Mouse (Mus musculus) frontal cortex, postnatal 25 days (tissue): ENCODE results near the gene Gm6377.

Experiments used
- DNase-seq, 2 experiments: peaks; one replicate each; pipeline ENCODE4 v3.0.0; 2022; ENCODE audit warnings: low spot score in 2 of 2

The Gm6377 gene

GRCm38 (mm10) chrX:109196468-109196867 lies at the start of gene Gm6377:
Gene Gm6377 (plus strand): TSS chrX:109196756.
- no peak for DNase-seq

GRCm38 (mm10) chrX:109147108-109147507 lies 49.4 kb upstream of the Gm6377 start:
- no peak for DNase-seq

- DNase-seq: no peak
Observed at GRCm38 (mm10) chrX:109151228-109151627, 45.3 kb upstream of the Gm6377 start.

- no peak for DNase-seq
Observed at GRCm38 (mm10) chrX:109160326-109160725, 36.2 kb upstream of the Gm6377 start.

DNA sequence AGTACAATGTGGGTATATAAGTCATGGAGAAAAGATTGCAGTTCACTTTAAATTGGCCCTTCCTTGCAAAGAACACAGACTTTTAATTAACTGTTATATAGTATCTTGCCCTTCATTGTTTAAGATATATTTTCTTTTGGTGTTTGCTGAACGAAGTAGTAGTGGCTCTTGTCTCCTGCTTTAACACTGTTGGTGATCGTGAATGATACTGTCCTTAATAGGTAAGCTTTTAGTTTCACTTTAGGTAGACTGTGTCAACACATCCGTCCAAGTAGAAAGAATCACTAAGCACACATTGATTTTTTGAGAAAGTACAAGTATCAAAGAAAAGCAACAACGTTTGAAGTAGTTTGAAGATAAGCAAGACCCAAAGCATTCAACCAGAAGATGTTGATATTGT lies 35.7 kb upstream of the Gm6377 start:
- no peak for DNase-seq

DNA sequence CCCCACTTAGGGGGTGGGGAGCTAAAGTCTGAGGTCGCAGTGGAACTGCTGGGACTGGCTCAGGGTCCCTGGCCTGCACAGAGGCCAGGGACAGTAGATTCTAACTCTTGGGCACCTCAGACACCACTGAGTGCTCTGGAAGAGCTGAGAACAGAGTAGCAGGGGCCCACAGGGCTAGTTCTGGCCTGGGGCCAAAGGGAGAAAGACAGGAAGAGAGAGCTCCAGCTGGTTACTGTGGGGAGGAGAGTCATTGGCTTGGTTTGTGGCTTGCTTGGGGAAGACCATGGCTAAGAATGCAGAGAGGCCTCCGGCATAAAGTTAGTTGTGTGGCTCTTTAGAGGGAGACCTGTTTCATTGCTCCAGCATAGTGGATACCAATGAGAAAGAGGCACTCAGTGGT lies 21.5 kb upstream of the Gm6377 start:
- no peak for DNase-seq

GRCm38 (mm10) chrX:109175470-109175869 lies 21.1 kb upstream of the Gm6377 start:
- no peak for DNase-seq

- no peak for DNase-seq
Observed at GRCm38 (mm10) chrX:109184706-109185478, 11.7 kb upstream of the Gm6377 start.

DNA sequence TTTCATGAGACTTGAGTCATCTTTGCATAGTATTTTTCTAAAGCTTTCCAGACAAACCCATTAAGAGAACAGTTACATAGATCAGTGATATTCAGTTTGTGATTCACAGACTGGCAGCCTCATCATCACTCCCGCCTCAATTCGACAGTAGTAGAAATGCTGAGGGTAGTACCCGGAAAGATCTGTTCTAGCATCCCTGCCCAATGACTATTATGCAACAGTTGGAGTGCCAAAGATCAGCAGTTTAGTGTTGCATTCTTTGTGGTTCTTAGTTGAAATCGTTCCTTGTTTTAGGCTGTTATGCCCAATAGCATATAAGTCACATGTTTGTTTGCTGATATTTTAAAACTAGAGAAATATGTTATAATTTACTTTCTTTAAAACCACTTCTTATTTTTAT lies 6.9 kb upstream of the Gm6377 start:
- no peak for DNase-seq

GRCm38 (mm10) chrX:109190969-109191368 lies 5.6 kb upstream of the Gm6377 start:
- DNase-seq: no peak

GRCm38 (mm10) chrX:109191436-109191835 lies 5.1 kb upstream of the Gm6377 start:
- no peak for DNase-seq

- DNase-seq: no peak
Observed at GRCm38 (mm10) chrX:109207843-109208242, 11.3 kb downstream of the Gm6377 start.

GRCm38 (mm10) chrX:109228720-109229119 lies 32.2 kb downstream of the Gm6377 start:
- DNase-seq: no peak

DNA sequence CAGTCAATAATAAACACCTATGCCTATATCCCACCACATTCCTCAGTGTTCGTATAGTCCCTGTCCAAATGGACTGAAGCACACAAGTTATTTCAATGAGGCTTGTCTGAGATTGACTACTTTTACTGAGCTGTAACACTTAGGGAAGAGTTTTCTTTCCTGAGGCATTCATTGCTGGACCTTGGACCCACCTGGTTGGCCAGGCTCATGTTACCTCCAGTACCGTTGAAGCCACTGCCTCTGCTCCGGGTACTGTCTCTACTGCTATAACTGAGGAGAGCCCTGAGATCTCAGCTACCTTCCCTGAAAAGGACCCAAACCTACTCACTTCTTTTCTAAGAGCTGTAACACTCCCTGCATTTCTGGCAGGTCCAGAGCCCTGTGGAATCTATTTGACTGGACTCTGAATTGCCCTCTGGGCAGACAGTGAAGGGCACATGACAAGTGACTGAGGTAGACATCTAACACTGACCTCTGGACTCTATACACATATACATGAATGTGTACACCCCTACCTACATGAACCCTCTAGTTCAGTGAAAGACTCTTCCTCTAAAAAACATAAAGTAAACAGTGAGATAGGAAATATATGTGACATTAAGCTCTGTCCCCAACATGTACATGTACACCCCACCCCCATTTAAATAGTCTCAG lies 39.0 kb downstream of the Gm6377 start:
- no peak for DNase-seq

DNA sequence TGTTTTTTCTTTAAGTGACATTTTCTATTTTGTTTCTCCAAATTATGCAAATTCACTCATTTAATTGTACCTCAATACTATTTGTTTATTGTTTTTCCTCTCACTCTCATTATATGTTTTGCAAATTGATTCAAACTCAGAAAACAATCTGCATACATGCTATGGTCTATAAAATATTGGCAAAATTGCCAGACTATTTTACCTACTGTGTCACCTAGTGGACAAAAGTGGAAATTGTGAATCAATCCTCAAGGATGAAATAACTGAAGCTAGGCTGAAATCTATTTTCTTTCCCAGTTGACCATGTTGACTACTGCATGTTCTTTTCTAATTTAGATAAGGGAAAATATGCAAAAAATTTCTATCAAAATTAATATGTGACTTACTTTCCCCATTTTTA lies 41.6 kb downstream of the Gm6377 start:
- no peak for DNase-seq
